ENCODE assay signal across 8 mouse cellular contexts in the genomic region with DNA sequence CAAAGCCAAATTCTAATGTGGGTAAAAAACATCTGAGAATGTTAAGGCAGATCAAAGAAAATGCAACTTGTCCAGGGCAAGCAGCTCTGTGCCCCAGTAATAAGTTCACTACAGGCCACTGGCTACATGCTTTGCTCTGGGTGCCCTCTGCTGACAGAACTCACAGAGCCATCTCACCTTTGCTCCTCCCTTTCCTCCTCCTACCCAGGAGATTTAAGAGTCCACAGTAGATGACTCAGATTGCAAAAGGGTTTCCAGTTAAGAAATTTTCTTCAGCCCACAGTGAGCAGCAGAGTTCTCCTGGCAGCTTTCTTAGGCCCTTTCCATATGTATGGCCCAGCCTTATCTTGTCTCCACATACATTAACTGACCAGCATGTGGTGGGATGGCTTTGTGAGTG.
DNase-seq lines count a peak whose midpoint lies in the region; ATAC-seq and TF ChIP-seq lines count a peak whose summit lies in the region.

No protein-coding gene starts in this region.

- DNase-seq in gastrocnemius, adult 18-20 months (ENCODE audit: low spot score) = peak; percentile 72
- DNase-seq in gastrocnemius, postnatal 10 days = no peak
- peak; percentile 45 for DNase-seq in R1 (ENCODE audit: low read depth, low spot score)
- peak; percentile 60 for DNase-seq in embryonic facial prominence, embryonic 14.5 days (ENCODE audit: low spot score)
- DNase-seq in kidney, postnatal 0 days (ENCODE audit: low spot score) = peak; percentile 80
- no peak for DNase-seq in c-Kit-positive CD71-positive TER-119-positive erythroid progenitor cells, embryonic 14.5 days (ENCODE audit: low spot score)
- no peak for DNase-seq in spleen, adult 18-20 months

- H3K4me1 ChIP-seq in embryonic facial prominence, embryonic 14.5 days (ENCODE audit: control insufficient read depth, insufficient read depth, low read length) = peaks cover 26% of the 10 kb centered on the region
- H3K4me1 ChIP-seq in kidney, postnatal 0 days (replicated peaks; ENCODE audit: insufficient read depth, low read length) = peaks cover 15% of the 10 kb centered on the region

- no peaks in the 10 kb centered on the region for H3K9me3 ChIP-seq in embryonic facial prominence, embryonic 14.5 days (ENCODE audit: control insufficient read depth, low read length)
- no peaks in the 10 kb centered on the region for H3K9me3 ChIP-seq in kidney, postnatal 0 days (replicated peaks; ENCODE audit: low read length)

- no peaks in the 10 kb centered on the region for H3K36me3 ChIP-seq in embryonic facial prominence, embryonic 14.5 days (ENCODE audit: control insufficient read depth, insufficient read depth, low read length)
- no peaks in the 10 kb centered on the region for H3K36me3 ChIP-seq in kidney, postnatal 0 days (ENCODE audit: insufficient read depth, low read length)

- 0 out of 2 replicates have a peak, but pooled peaks have one; percentile 28 for ATAC-seq in embryonic facial prominence, embryonic 14.5 days (ENCODE audit: low read depth)
- peak; percentile 62; the same call in 1 of the 2 replicates for ATAC-seq in kidney, postnatal 0 days (replicated peaks; ENCODE audit: low FRiP score, low read depth)
- ATAC-seq in megakaryocyte-erythroid progenitor cell, adult 5-6 weeks (replicated peaks; ENCODE audit: low FRiP score, low TSS enrichment, poor library complexity, severe bottlenecking) = peak; percentile 59; the same call in 1 of the 2 replicates

- H3K4me2 ChIP-seq in embryonic facial prominence, embryonic 14.5 days (ENCODE audit: low read depth, low read length) = no peak overlapping the region
- H3K4me2 ChIP-seq in kidney, postnatal 0 days (ENCODE audit: low read length) = no peak overlapping the region

- TF ChIP-seq CTCF in kidney, postnatal 0 days (IDR thresholded peaks at IDR 0.05; ENCODE audit: low read depth) = peak; percentile 74

- no peak overlapping the region for H3K9ac ChIP-seq in embryonic facial prominence, embryonic 14.5 days (ENCODE audit: low read depth, low read length)
- H3K9ac ChIP-seq in kidney, postnatal 0 days (ENCODE audit: low read depth, low read length) = no peak overlapping the region

- H3K27ac ChIP-seq in embryonic facial prominence, embryonic 14.5 days (replicated peaks; ENCODE audit: low read depth, low read length) = peak overlapping the region; percentile 48; the same call in 1 of the 2 replicates
- H3K27ac ChIP-seq in kidney, postnatal 0 days = 0 out of 2 replicates have a peak overlapping the region, but pooled peaks have one; percentile 15

- H3K27me3 ChIP-seq in embryonic facial prominence, embryonic 14.5 days (replicated peaks; ENCODE audit: control insufficient read depth, insufficient read depth, low read length) = no peaks in the 10 kb centered on the region
- no peaks in the 10 kb centered on the region for H3K27me3 ChIP-seq in kidney, postnatal 0 days (ENCODE audit: insufficient read depth, low read length)

- no peak overlapping the region for H3K4me3 ChIP-seq in embryonic facial prominence, embryonic 14.5 days (ENCODE audit: low read depth, low read length)
- no peak overlapping the region for H3K4me3 ChIP-seq in kidney, postnatal 0 days (replicated peaks; ENCODE audit: low read depth, low read length)

Comparison
In these comparisons a context has a peak if more than half of its experiments do, and no peak if none do; other contexts are left out.
1. DNase-seq: peak in gastrocnemius, adult 18-20 months (single experiment), R1 (single experiment), embryonic facial prominence, embryonic 14.5 days (single experiment) and kidney, postnatal 0 days (single experiment); none in gastrocnemius, postnatal 10 days (single experiment), c-Kit-positive CD71-positive TER-119-positive erythroid progenitor cells, embryonic 14.5 days (single experiment) and spleen, adult 18-20 months (0 of 2).
2. Peak in every context shown above with its lines, with median percentiles within 50 percentile points of each other: ATAC-seq.